Mouse (Mus musculus): ENCODE measurements around the gene Sppl3.

GRCm38 (mm10) chr5:115026170-115026569, 15.2 kb downstream of the Sppl3 start:
- TF ChIP-seq CTCF (IDR thresholded peaks at IDR 0.05; ENCODE audit: low read depth, low read length) (peak; percentile 18; the same call in 1 of the 2 replicates), POLR2A (IDR thresholded peaks at IDR 0.05; ENCODE audit: extremely low read depth, insufficient read depth, low read length) (no peak)
